Mouse (Mus musculus): ENCODE measurements around the gene Cilp. TPM values are rescaled to one million over a fixed set of nuclear protein-coding genes. Genes with fewer than 3 reads are reported as not detected.
A peak's percentile ranks its signal among the peaks of the same experiment; 100 is the strongest.
"Not testable (repeated sequence)": the region's sequence is repeated elsewhere in the genome, so short reads cannot be mapped to it uniquely, and the experiment has no call there.

The Cilp gene
- polyA plus RNA-seq (2012; rRNA removed) = 1.1 and 1.4 TPM in 2 replicates

DNA sequence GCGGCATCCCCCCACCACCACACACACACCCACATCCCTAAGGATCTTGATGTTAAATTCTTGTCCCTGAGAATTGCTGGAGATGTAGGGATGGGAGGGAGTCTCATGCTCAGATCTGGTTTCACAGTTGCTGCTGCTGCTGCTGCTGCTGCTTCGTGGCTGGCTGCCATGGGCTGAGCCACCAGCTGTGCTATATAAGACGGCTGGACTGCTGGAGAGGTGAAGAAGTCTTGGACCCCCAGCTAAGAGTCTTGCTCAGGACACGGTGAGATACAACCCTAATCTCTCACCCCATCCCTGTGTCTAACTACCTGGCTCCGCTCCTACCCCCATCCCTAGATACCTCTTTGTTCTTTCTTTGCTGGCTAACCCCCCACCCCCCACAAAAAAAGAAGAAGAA lies at the start of gene Cilp:
Cilp (plus strand) TSS at position 222 of the 400 bp plus-strand sequence.
- no peaks in the 10 kb centered on the region for H3K27me3 ChIP-seq (replicated peaks; ENCODE audit: control insufficient read depth, insufficient read depth, low read length)
- H3K36me3 ChIP-seq (ENCODE audit: control insufficient read depth, insufficient read depth, low read length) = no peaks in the 10 kb centered on the region
- peaks cover 9% of the 10 kb centered on the region for H3K4me1 ChIP-seq (ENCODE audit: control insufficient read depth, insufficient read depth, low read length)
- TF ChIP-seq POLR2A (IDR thresholded peaks at IDR 0.05; ENCODE audit: low read depth, low read length) = no peak
- TF ChIP-seq CTCF (conservative IDR thresholded peaks at IDR 0.05; ENCODE audit: insufficient read depth, insufficient read length, low read depth, low read length) = no peak
- H3K27ac ChIP-seq (ENCODE audit: insufficient read depth, low read depth, low read length) = no peak within 1 kb of the TSS
- 52% methylated on average over 5 of the region's 5 CpGs for WGBS
- DNase-seq = no peak
- H3K4me3 ChIP-seq (ENCODE audit: insufficient read depth, low read depth, low read length) = no peak within 1 kb of the TSS

DNA sequence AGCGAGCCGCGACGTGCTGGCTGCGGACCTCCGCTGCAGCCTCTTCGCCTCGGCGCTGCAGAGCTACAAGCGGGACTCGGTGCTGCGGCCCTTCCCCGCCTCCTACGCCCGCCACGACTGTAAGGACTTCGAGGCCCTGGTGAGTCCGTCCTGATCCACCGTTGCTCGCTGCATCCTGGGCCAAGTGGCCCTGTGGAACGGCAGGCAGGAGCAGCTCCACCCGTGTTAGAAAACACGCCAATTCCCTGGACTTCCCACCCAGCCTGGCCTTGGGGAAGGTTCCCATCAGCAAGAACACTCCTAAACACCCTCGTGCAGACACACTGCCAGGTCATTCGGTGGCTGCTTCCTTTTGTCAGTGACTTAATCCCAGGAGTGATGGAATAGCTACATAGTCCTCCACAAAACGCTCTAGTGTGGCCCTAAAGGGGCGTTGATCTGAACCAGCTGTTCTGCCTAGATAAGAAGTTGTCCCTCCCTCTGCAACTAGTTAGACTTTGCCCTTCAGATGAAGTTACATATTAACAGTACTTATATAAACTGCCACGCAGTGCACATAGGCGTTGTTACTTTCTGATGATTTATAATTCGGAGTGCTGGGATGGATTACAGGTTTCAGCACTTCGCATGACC lies 49.4 kb upstream of the Cilp start:
- TF ChIP-seq CTCF (conservative IDR thresholded peaks at IDR 0.05; ENCODE audit: insufficient read depth, insufficient read length, low read depth, low read length) = no peak
- TF ChIP-seq POLR2A (IDR thresholded peaks at IDR 0.05; ENCODE audit: low read depth, low read length) = no peak
- H3K4me3 ChIP-seq (ENCODE audit: insufficient read depth, low read depth, low read length) = peak overlapping the region; percentile 69
- peaks cover 15% of the 10 kb centered on the region; the same call in 1 of the 2 replicates for H3K4me1 ChIP-seq (ENCODE audit: control insufficient read depth, insufficient read depth, low read length)
- peak overlapping the region; percentile 88 for H3K27ac ChIP-seq (ENCODE audit: insufficient read depth, low read depth, low read length)
- 5% methylated on average over 31 of the region's 31 CpGs for WGBS
- H3K36me3 ChIP-seq (ENCODE audit: control insufficient read depth, insufficient read depth, low read length) = no peaks in the 10 kb centered on the region
- DNase-seq = peak; percentile 62
- no peaks in the 10 kb centered on the region for H3K27me3 ChIP-seq (replicated peaks; ENCODE audit: control insufficient read depth, insufficient read depth, low read length)

DNA sequence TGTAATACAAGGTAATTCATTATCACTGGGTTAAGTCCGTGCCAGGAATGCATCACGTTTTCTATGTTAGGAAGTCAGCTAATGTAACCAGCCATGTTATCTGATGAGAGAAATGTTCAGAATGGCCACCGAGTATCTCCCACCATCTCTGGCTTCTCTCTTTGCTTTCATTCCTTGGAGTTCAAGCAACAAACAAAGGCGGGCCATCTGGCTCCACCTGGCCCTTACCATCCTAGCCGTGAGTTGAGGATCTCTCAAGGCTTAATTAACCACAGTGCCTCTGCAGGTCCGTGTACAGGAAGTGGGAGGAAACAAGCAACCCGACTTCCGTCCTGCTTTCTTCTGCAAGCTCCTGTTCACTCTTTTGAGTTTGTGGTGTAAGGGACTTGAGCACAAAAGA lies 48.0 kb upstream of the Cilp start:
- H3K27me3 ChIP-seq (replicated peaks; ENCODE audit: control insufficient read depth, insufficient read depth, low read length) = no peaks in the 10 kb centered on the region
- H3K4me1 ChIP-seq (ENCODE audit: control insufficient read depth, insufficient read depth, low read length) = peaks cover 15% of the 10 kb centered on the region; the same call in 1 of the 2 replicates
- peak overlapping the region; percentile 65; the same call in 1 of the 2 replicates for H3K27ac ChIP-seq (ENCODE audit: insufficient read depth, low read depth, low read length)
- no peak for TF ChIP-seq POLR2A (IDR thresholded peaks at IDR 0.05; ENCODE audit: low read depth, low read length)
- no peak for TF ChIP-seq CTCF (conservative IDR thresholded peaks at IDR 0.05; ENCODE audit: insufficient read depth, insufficient read length, low read depth, low read length)
- 42% methylated on average over 8 of the region's 8 CpGs for WGBS
- no peak overlapping the region for H3K4me3 ChIP-seq (ENCODE audit: insufficient read depth, low read depth, low read length)
- no peaks in the 10 kb centered on the region for H3K36me3 ChIP-seq (ENCODE audit: control insufficient read depth, insufficient read depth, low read length)
- DNase-seq = no peak

DNA sequence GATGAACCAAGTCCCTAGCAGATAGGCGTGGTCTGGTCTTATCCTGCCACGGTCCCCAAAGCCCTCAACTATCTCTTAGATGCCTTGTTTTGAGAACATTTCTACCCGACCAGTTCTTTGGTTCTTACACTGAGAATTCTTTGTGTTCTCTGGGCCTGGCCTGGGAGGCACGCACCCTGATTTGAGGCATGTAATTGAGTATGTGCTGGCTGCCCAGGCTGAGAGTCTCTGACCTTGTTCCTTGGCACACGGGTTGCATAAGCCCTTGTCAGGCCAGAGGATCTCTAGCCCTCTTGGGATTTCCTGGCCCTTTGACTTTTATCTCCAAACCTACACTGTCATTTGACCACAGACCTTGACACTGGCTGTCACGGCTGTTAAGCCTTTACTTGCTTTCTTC lies 47.3 kb upstream of the Cilp start:
- WGBS = 44% methylated on average over 6 of the region's 6 CpGs

DNA sequence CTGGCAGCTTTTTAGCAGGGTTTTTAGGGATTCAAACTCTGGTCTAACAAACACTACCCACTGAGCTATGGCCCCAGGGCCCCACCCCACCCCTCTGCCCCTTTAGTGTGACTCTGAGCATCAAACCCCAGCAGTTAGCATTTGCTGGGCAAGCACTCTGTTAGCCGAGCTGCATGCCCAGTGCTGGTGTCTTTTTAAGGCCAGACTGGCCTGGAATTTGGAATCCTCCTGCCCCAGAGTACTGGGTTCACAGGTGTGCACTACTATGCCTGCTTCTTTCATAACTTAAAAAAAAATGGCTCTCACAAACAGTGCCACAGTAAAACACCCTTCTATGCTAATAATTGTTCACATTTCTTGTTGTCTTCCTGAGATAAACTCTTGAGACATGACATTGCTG lies 46.1 kb upstream of the Cilp start:
- 62% methylated on average over 1 of the region's 1 CpGs for WGBS
- Histone ChIP-seq H3K27me3 (replicated peaks; ENCODE audit: control insufficient read depth, insufficient read depth, low read length) (no peaks in the 10 kb centered on the region), H3K4me3 (ENCODE audit: insufficient read depth, low read depth, low read length) (no peak overlapping the region), H3K36me3 (ENCODE audit: control insufficient read depth, insufficient read depth, low read length) (no peaks in the 10 kb centered on the region), H3K27ac (ENCODE audit: insufficient read depth, low read depth, low read length) (no peak overlapping the region), H3K4me1 (ENCODE audit: control insufficient read depth, insufficient read depth, low read length) (peaks cover 15% of the 10 kb centered on the region; the same call in 1 of the 2 replicates)
- DNase-seq = no peak
- TF ChIP-seq POLR2A (IDR thresholded peaks at IDR 0.05; ENCODE audit: low read depth, low read length) (no peak), CTCF (conservative IDR thresholded peaks at IDR 0.05; ENCODE audit: insufficient read depth, insufficient read length, low read depth, low read length) (no peak)

More for the DNA sequence above, 47.3 kb upstream of the Cilp start:
- no peaks in the 10 kb centered on the region for H3K36me3 ChIP-seq (ENCODE audit: control insufficient read depth, insufficient read depth, low read length)
- peak; percentile 74 for DNase-seq
- TF ChIP-seq CTCF (conservative IDR thresholded peaks at IDR 0.05; ENCODE audit: insufficient read depth, insufficient read length, low read depth, low read length) = no peak
- no peak for TF ChIP-seq POLR2A (IDR thresholded peaks at IDR 0.05; ENCODE audit: low read depth, low read length)
- peak overlapping the region; percentile 65 for H3K27ac ChIP-seq (ENCODE audit: insufficient read depth, low read depth, low read length)
- H3K27me3 ChIP-seq (replicated peaks; ENCODE audit: control insufficient read depth, insufficient read depth, low read length) = no peaks in the 10 kb centered on the region
- peaks cover 15% of the 10 kb centered on the region; the same call in 1 of the 2 replicates for H3K4me1 ChIP-seq (ENCODE audit: control insufficient read depth, insufficient read depth, low read length)
- no peak overlapping the region for H3K4me3 ChIP-seq (ENCODE audit: insufficient read depth, low read depth, low read length)

DNA sequence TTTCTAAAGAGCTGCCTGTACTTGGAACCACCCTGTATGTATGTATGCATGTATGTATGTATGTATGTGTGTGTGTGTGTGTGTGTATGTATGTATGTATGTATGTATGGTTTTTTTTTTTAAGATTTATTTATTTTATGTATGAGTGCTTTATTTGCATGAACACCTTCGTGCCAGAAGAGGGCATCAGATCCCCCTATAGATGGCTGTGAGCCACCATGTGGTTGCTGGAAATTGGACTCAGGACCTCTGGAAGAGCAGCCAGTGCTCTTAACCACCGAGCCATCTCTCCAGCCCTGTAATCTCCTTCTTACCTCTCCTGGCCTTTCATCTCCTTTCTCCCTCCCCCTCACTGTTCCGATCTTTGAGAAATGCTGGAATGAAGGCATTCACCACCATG lies 44.6 kb upstream of the Cilp start:
- H3K27me3 ChIP-seq (replicated peaks; ENCODE audit: control insufficient read depth, insufficient read depth, low read length); H3K27ac ChIP-seq (ENCODE audit: insufficient read depth, low read depth, low read length); H3K36me3 ChIP-seq (ENCODE audit: control insufficient read depth, insufficient read depth, low read length); H3K4me3 ChIP-seq (ENCODE audit: insufficient read depth, low read depth, low read length); DNase-seq: not testable (repeated sequence)
- peaks cover 15% of the 10 kb centered on the region; the same call in 1 of the 2 replicates for H3K4me1 ChIP-seq (ENCODE audit: control insufficient read depth, insufficient read depth, low read length)
- WGBS = 49% methylated on average over 3 of the region's 3 CpGs

DNA sequence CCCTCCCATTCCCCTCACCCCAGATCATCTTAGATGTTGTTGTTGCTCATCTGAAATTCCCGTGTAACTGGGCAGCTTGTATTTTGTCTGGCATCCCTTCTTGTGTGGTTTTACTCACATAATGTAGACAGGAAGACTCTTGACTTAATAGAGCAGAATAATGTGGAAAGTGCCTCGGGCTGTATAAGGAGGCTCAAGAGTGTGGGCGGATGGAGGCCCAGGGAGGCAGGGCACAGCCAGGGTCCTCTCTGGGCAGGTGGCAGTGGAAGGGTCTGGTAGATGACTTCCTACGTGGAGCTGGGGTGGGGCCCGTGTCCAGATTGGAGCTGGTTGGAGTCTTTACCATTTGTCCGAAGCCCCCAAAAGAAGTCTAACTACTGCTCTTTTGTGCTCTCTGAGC lies 41.1 kb upstream of the Cilp start:
- H3K4me3 ChIP-seq (ENCODE audit: insufficient read depth, low read depth, low read length) = no peak overlapping the region
- 78% methylated on average over 6 of the region's 6 CpGs for WGBS
- H3K27me3 ChIP-seq (replicated peaks; ENCODE audit: control insufficient read depth, insufficient read depth, low read length) = no peaks in the 10 kb centered on the region
- DNase-seq = no peak
- TF ChIP-seq CTCF (conservative IDR thresholded peaks at IDR 0.05; ENCODE audit: insufficient read depth, insufficient read length, low read depth, low read length) (no peak), POLR2A (IDR thresholded peaks at IDR 0.05; ENCODE audit: low read depth, low read length) (no peak)
- H3K36me3 ChIP-seq (ENCODE audit: control insufficient read depth, insufficient read depth, low read length) = no peaks in the 10 kb centered on the region; the same call in 1 of the 2 replicates
- H3K27ac ChIP-seq (ENCODE audit: insufficient read depth, low read depth, low read length) = no peak overlapping the region
- no peaks in the 10 kb centered on the region for H3K4me1 ChIP-seq (ENCODE audit: control insufficient read depth, insufficient read depth, low read length)
